Mouse (Mus musculus): ENCODE measurements around the gene Gata2. TPM values are rescaled to one million over a fixed set of nuclear protein-coding genes. Genes with fewer than 3 reads are reported as not detected.

Gata2 gene
- polyA plus RNA-seq, 1 experiment: not detected

- peak overlapping the region; percentile 43 for H3K4me3 ChIP-seq (ENCODE audit: insufficient read depth, low read length)
- TF ChIP-seq CTCF (IDR thresholded peaks at IDR 0.05; ENCODE audit: low read depth, low read length) (no peak), POLR2A (IDR thresholded peaks at IDR 0.05; ENCODE audit: borderline replicate concordance, low read depth, low read length) (no peak)
- H3K27ac ChIP-seq (ENCODE audit: insufficient read depth, low read depth, low read length): no peak overlapping the region
- H3K4me1 ChIP-seq (ENCODE audit: control insufficient read depth, insufficient read depth, low read length): no peaks in the 10 kb centered on the region; the same call in 1 of the 2 replicates
Observed at GRCm38 (mm10) chr6:88199718-88200692, 6.3 kb downstream of the Gata2 start.

- Histone ChIP-seq H3K4me3 (ENCODE audit: insufficient read depth, low read length) (no peak overlapping the region), H3K4me1 (ENCODE audit: control insufficient read depth, insufficient read depth, low read length) (no peaks in the 10 kb centered on the region; the same call in 1 of the 2 replicates), H3K27ac (ENCODE audit: insufficient read depth, low read depth, low read length) (no peak overlapping the region)
- no peak for TF ChIP-seq POLR2A (IDR thresholded peaks at IDR 0.05; ENCODE audit: borderline replicate concordance, low read depth, low read length)
- no peak for TF ChIP-seq CTCF (IDR thresholded peaks at IDR 0.05; ENCODE audit: low read depth, low read length)
Observed at GRCm38 (mm10) chr6:88200693-88201609, 7.3 kb downstream of the Gata2 start.

DNA sequence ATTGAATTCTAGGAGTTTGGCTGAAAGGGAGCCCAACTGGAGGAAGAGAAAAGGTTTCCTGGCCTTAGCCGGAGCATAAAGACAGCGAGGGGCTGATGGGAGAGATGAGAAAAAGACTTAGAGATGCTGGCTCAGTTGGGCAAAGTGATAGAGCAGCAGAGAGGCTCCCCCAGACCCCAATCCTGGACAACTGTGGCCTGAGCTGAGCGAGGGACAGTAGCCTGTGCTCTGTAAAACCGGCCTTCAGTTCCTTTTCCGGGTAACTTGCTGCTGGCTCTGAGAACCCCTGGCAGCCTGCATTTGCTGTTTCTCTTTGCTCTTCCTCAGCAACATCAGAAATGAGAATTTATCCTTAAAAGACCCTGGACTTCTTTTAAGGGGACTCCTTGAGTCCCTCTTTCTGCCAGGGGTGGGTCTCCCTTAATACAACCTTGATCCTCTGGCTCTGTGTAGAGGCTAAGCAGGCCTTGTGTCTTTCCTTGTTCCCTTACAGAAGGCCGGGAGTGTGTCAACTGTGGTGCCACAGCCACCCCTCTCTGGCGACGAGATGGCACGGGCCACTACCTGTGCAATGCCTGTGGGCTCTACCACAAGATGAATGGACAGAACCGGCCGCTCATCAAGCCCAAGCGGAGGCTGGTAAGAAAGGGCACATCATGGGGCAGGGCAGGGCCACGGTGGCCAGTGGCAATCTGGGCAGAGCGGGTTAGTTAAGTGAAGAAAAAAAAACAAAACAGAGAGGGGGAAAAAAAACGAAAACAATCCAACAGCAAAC lies 8.4 kb downstream of the Gata2 start:
- Histone ChIP-seq H3K4me3 (ENCODE audit: insufficient read depth, low read length) (no peak overlapping the region), H3K4me1 (ENCODE audit: control insufficient read depth, insufficient read depth, low read length) (no peaks in the 10 kb centered on the region; the same call in 1 of the 2 replicates), H3K27ac (ENCODE audit: insufficient read depth, low read depth, low read length) (no peak overlapping the region)
- TF ChIP-seq CTCF (IDR thresholded peaks at IDR 0.05; ENCODE audit: low read depth, low read length) (no peak), POLR2A (IDR thresholded peaks at IDR 0.05; ENCODE audit: borderline replicate concordance, low read depth, low read length) (no peak)

DNA sequence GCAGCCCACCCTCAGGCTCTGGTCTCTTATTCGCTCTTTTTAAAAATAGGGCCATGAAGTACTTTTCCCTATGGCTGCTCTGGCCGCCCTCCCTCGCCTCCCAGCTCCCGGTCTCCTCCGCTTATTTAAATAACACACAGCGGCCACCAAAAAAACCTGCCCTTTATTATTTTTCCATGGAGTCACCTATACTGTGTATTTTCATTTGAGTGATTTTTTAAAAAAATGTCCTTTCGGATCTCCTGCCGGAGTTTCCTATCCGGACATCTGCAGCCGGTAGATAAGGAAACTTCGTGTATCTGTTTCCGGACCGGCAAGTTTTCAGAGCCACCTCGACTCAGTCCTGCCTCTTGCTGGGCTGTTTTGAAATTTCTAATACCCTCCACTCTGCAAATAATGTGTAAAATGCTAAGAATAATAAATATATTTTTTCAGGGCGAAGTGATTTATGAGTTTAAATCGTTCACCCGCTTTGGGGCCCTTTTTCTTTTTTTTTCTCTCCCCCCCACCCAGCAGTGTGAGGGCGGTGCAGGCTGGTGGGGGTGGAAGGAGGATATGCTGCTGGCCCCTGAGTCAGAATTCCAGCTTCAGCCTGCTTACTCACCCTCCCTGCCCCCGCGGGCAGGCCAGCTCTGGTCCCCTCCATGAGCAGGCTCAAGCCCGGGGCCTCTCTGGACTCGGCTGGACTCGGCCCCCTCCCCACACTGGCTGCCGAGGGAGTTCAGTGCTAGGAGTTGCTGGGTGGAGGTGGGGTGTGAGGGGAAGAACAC lies 9.4 kb downstream of the Gata2 start:
- H3K27ac ChIP-seq (ENCODE audit: insufficient read depth, low read depth, low read length): no peak overlapping the region

GRCm38 (mm10) chr6:88203791-88204405 lies 10.2 kb downstream of the Gata2 start:
- H3K4me3 ChIP-seq (ENCODE audit: insufficient read depth, low read length): no peak overlapping the region
- TF ChIP-seq CTCF (IDR thresholded peaks at IDR 0.05; ENCODE audit: low read depth, low read length): no peak
- TF ChIP-seq POLR2A (IDR thresholded peaks at IDR 0.05; ENCODE audit: borderline replicate concordance, low read depth, low read length): no peak

More for the DNA sequence above, 9.4 kb downstream of the Gata2 start:
- H3K4me3 ChIP-seq (ENCODE audit: insufficient read depth, low read length): no peak overlapping the region
- TF ChIP-seq POLR2A (IDR thresholded peaks at IDR 0.05; ENCODE audit: borderline replicate concordance, low read depth, low read length) (no peak), CTCF (IDR thresholded peaks at IDR 0.05; ENCODE audit: low read depth, low read length) (no peak)
- H3K4me1 ChIP-seq (ENCODE audit: control insufficient read depth, insufficient read depth, low read length): no peaks in the 10 kb centered on the region; the same call in 1 of the 2 replicates

DNA sequence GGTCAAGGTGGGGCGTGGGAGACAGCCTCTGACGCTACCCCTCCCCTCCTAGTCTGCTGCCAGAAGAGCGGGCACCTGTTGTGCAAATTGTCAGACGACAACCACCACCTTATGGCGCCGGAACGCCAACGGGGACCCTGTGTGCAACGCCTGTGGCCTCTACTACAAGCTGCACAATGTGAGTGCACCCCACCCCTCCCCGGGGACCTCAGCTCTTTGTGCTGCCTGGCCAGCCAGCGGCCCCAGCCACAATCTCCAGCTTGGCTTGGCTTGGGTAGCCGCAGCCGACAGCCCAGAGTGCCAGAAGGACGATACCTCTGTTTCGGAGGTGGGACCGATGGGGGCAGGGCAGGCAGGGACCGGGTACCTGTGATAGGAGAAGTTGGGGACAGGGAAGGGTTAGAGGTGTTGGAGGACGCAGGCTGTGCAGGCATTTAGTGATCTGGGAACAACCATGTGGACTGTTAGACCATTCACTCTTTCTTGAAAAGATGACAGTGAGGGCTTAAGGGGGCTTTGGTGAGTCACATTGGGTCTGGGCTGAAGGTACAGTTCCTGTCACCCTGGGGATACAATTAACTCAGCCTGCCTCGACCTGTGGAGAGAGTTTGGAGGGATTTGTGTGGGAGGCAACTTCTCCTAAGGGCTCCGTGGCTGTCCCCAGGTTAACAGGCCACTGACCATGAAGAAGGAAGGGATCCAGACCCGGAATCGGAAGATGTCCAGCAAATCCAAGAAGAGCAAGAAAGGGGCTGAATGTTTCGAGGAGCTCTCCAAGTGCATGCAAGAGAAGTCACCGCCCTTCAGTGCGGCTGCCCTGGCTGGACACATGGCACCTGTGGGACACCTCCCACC lies 11.1 kb downstream of the Gata2 start:
- Histone ChIP-seq H3K27ac (ENCODE audit: insufficient read depth, low read depth, low read length) (no peak overlapping the region), H3K4me1 (ENCODE audit: control insufficient read depth, insufficient read depth, low read length) (no peaks in the 10 kb centered on the region; the same call in 1 of the 2 replicates), H3K4me3 (ENCODE audit: insufficient read depth, low read length) (no peak overlapping the region)
- TF ChIP-seq POLR2A (IDR thresholded peaks at IDR 0.05; ENCODE audit: borderline replicate concordance, low read depth, low read length) (no peak), CTCF (IDR thresholded peaks at IDR 0.05; ENCODE audit: low read depth, low read length) (no peak)

More at GRCm38 (mm10) chr6:88203791-88204405, 10.2 kb downstream of the Gata2 start:
- no peaks in the 10 kb centered on the region; the same call in 1 of the 2 replicates for H3K4me1 ChIP-seq (ENCODE audit: control insufficient read depth, insufficient read depth, low read length)
- H3K27ac ChIP-seq (ENCODE audit: insufficient read depth, low read depth, low read length): no peak overlapping the region

- TF ChIP-seq CTCF (IDR thresholded peaks at IDR 0.05; ENCODE audit: low read depth, low read length) (no peak), POLR2A (IDR thresholded peaks at IDR 0.05; ENCODE audit: borderline replicate concordance, low read depth, low read length) (no peak)
- Histone ChIP-seq H3K4me1 (ENCODE audit: control insufficient read depth, insufficient read depth, low read length) (no peaks in the 10 kb centered on the region; the same call in 1 of the 2 replicates), H3K4me3 (ENCODE audit: insufficient read depth, low read length) (no peak overlapping the region), H3K27ac (ENCODE audit: insufficient read depth, low read depth, low read length) (no peak overlapping the region)
Observed at GRCm38 (mm10) chr6:88205386-88205700, 11.7 kb downstream of the Gata2 start.
